Mouse (Mus musculus) midbrain, embryonic 14.5 days (tissue): Measurements from ENCODE around the gene Ptges2. TPM values are rescaled to one million over a fixed set of nuclear protein-coding genes. Genes with fewer than 3 reads are reported as not detected.

ENCODE experiments used
- ATAC-seq: fragments of 200-750 bp; cut with Nextera tagmentation; 2 replicates; pipeline ENCODE4 v1.8.0; 2017; ENCODE audit warnings: moderate number of reproducible peaks, moderate library complexity; ENCODE audit not compliant: low FRiP score, low TSS enrichment
- DNase-seq: peaks from one replicate; pipeline ENCODE4 v3.0.0-alpha.2; 2015
- H3K27ac ChIP-seq: fragments of 300-500 bp; sonication (generic); replicated peaks from 2 replicates; pipeline ENCODE4 v1.5.1; 2014; ENCODE audit warnings: mild to moderate bottlenecking, low read depth, low read length, moderate library complexity
- H3K27me3 ChIP-seq: fragments of 300-500 bp; sonication (generic); 2 replicates; pipeline ENCODE4 v1.6.1; 2014; ENCODE audit warnings: low read length, control low read depth, mixed read lengths; ENCODE audit not compliant: control insufficient read depth, insufficient read depth
- H3K36me3 ChIP-seq: fragments of 300-500 bp; sonication (generic); 2 replicates; pipeline ENCODE4 v1.6.1; 2014; ENCODE audit warnings: low read length, control low read depth; ENCODE audit not compliant: control insufficient read depth, insufficient read depth
- H3K4me1 ChIP-seq: fragments of 300-500 bp; sonication (generic); 2 replicates; pipeline ENCODE4 v1.6.1; 2014; ENCODE audit warnings: mild to moderate bottlenecking, antibody characterized with exemption, low read length, control low read depth; ENCODE audit not compliant: control insufficient read depth, insufficient read depth
- H3K4me2 ChIP-seq: fragments of 300-500 bp; sonication (generic); 2 replicates; pipeline ENCODE4 v1.6.1; 2014; ENCODE audit warnings: mild to moderate bottlenecking, low read length, moderate library complexity
- H3K4me3 ChIP-seq: fragments of 300-500 bp; sonication (generic); replicated peaks from 2 replicates; pipeline ENCODE4 v1.5.1; 2014; ENCODE audit warnings: low read depth, low read length
- H3K9ac ChIP-seq: fragments of 300-500 bp; sonication (generic); replicated peaks from 2 replicates; pipeline ENCODE4 v1.6.1; 2014; ENCODE audit warnings: mild to moderate bottlenecking, low read length, moderate library complexity
- H3K9me3 ChIP-seq: fragments of 300-500 bp; sonication (generic); 2 replicates; pipeline ENCODE4 v1.6.1; 2016; ENCODE audit warnings: low read length, control low read depth, mixed read lengths; ENCODE audit not compliant: control insufficient read depth
- WGBS: fragments of 180-500 bp; shearing (Covaris S2); extraction: QIAGEN DNeasy Blood & Tissue Kit; methylation state at CpG from one replicate; pipeline ENCODE4 v1.1.7; 2014; 5-methylcytosine and 5-hydroxymethylcytosine counted together
- polyA plus RNA-seq: library from polyadenylated mRNA; unstranded; fragments of >200 nt; fragmentation: Nextera tagmentation; extraction: Ambion mirVana; gene quantifications from 2 replicates; pipeline ENCODE4 v1.2.1, GENCODE M21; 2014

Ptges2 gene
- polyA plus RNA-seq, 1 experiment from 2014 or later: 46.2 TPM

DNA sequence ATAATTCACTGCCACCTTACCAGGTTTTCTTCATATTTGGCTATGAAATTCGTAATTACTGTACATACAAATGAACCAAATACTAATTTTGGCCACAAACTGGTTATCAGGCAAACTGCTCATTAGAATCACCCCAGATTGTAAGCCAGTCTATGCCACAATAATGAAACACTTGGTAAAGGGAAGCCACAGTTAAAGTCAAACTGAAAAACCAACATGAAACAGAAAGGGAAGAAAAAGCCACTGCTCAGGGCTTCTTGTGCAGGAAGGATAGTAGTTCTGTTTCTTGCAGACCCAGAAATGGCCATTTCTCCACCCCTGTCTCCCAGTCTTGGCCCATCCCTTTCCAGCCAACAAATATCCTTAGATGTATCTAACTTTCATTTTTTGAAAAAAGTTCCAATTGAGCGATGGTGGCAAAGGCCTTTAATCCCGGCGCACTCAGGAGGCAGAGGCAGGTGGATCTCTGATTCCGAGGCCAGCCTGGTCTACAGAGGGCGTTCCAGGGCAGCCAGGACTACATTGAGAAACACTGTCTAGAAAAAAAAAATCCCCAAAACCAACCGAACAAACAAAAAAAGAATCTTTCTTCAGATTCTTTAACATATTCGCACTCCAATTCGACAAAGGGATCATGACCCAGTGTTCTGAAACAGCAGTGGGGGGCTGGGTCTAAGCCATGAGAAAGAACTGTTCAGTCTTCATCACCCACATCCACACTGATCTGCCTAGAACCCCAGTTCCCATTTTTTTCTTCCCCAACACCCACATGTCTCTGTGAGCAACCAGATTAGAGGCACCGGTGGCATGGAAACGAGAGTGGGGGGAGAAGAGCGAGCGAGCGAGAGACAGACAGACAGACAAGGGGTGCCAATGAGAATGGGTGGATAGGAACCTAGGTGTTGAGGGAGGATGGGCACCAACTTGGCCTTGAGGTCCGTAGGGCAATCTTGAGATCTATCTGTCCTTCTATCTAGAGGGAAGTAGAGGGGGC lies 54.4 kb downstream of the Ptges2 start, which contains the start of gene Naif1:
Gene Naif1 (plus strand): TSS at position 697 of the 994 bp plus-strand sequence.
- H3K4me1 ChIP-seq: peaks cover 25% of the 10 kb centered on the region
- peak within 1 kb of the TSS; percentile 75 for H3K9ac ChIP-seq
- H3K4me2 ChIP-seq: peak within 1 kb of the TSS; percentile 78
- WGBS: 84% methylated on average over 15 of the region's 15 CpGs
- peak within 1 kb of the TSS; percentile 79 for H3K4me3 ChIP-seq
- H3K36me3 ChIP-seq: 0 out of 2 replicates have a peak, but pooled peaks cover 4% of the 10 kb centered on the region
- ATAC-seq (no peak), DNase-seq (no peak)
- peak within 1 kb of the TSS; percentile 95 for H3K27ac ChIP-seq
- H3K9me3 ChIP-seq: no peaks in the 10 kb centered on the region
- no peaks in the 10 kb centered on the region for H3K27me3 ChIP-seq

GRCm38 (mm10) chr2:32450881-32451844 lies 55.5 kb downstream of the Ptges2 start, which contains the start of gene Slc25a25:
Gene Slc25a25, minus strand, starts transcription at chr2:32451445.
- H3K27ac ChIP-seq: peak within 1 kb of the TSS; percentile 95
- DNase-seq: peak; percentile 99
- no peaks in the 10 kb centered on the region for H3K9me3 ChIP-seq
- peak within 1 kb of the TSS; percentile 75 for H3K9ac ChIP-seq
- no peaks in the 10 kb centered on the region for H3K36me3 ChIP-seq
- no peaks in the 10 kb centered on the region for H3K27me3 ChIP-seq
- H3K4me3 ChIP-seq: peak within 1 kb of the TSS; percentile 79
- H3K4me2 ChIP-seq: peak within 1 kb of the TSS; percentile 78
- WGBS: under 1% methylated on average over 103 of the region's 103 CpGs
- ATAC-seq: peak; percentile 91
- H3K4me1 ChIP-seq: peaks cover 25% of the 10 kb centered on the region

- Histone ChIP-seq H3K4me1 (peaks cover 25% of the 10 kb centered on the region), H3K27me3 (no peaks in the 10 kb centered on the region), H3K9ac (peak overlapping the region; percentile 54), H3K9me3 (no peaks in the 10 kb centered on the region), H3K4me3 (peak overlapping the region; percentile 79), H3K4me2 (peak overlapping the region; percentile 78), H3K27ac (peak overlapping the region; percentile 95), H3K36me3 (no peaks in the 10 kb centered on the region)
- ATAC-seq (peak; percentile 96), DNase-seq (peak; percentile 99)
- WGBS: under 1% methylated on average over 25 of the region's 25 CpGs
These were observed 56.2 kb downstream of the Ptges2 start for GRCm38 (mm10) chr2:32451870-32452372.

- Histone ChIP-seq H3K4me3 (peak overlapping the region; percentile 79), H3K36me3 (no peaks in the 10 kb centered on the region), H3K4me2 (peak overlapping the region; percentile 78), H3K27me3 (no peaks in the 10 kb centered on the region), H3K9ac (peak overlapping the region; percentile 23; the same call in 1 of the 2 replicates), H3K9me3 (no peaks in the 10 kb centered on the region), H3K4me1 (peaks cover 25% of the 10 kb centered on the region), H3K27ac (peak overlapping the region; percentile 95)
- ATAC-seq: no peak
- DNase-seq: no peak
- 96% methylated on average over 16 of the region's 16 CpGs for WGBS
These were observed 56.8 kb downstream of the Ptges2 start for GRCm38 (mm10) chr2:32452441-32452971.

- H3K4me2 ChIP-seq: no peak overlapping the region
- WGBS: 89% methylated on average over 5 of the region's 5 CpGs
These were observed 58.1 kb downstream of the Ptges2 start for GRCm38 (mm10) chr2:32453641-32454303.

GRCm38 (mm10) chr2:32454633-32455032 lies 58.9 kb downstream of the Ptges2 start:
- DNase-seq (no peak), ATAC-seq (no peak)
- Histone ChIP-seq H3K9me3 (no peaks in the 10 kb centered on the region), H3K27me3 (no peaks in the 10 kb centered on the region), H3K36me3 (no peaks in the 10 kb centered on the region), H3K4me3 (no peak overlapping the region), H3K4me1 (peaks cover 23% of the 10 kb centered on the region), H3K27ac (no peak overlapping the region), H3K9ac (no peak overlapping the region), H3K4me2 (no peak overlapping the region)
- 92% methylated on average over 10 of the region's 10 CpGs for WGBS

More at GRCm38 (mm10) chr2:32453641-32454303, 58.1 kb downstream of the Ptges2 start:
- Histone ChIP-seq H3K36me3 (no peaks in the 10 kb centered on the region), H3K27me3 (no peaks in the 10 kb centered on the region), H3K9me3 (no peaks in the 10 kb centered on the region), H3K4me3 (no peak overlapping the region), H3K27ac (no peak overlapping the region), H3K4me1 (peaks cover 25% of the 10 kb centered on the region), H3K9ac (no peak overlapping the region)
- DNase-seq (no peak), ATAC-seq (no peak)

- Histone ChIP-seq H3K36me3 (no peaks in the 10 kb centered on the region), H3K9me3 (no peaks in the 10 kb centered on the region), H3K4me2 (no peak overlapping the region), H3K4me3 (no peak overlapping the region), H3K4me1 (peaks cover 18% of the 10 kb centered on the region), H3K27ac (no peak overlapping the region), H3K27me3 (no peaks in the 10 kb centered on the region), H3K9ac (no peak overlapping the region)
- no peak for DNase-seq
- ATAC-seq: no peak
- WGBS: 95% methylated on average over 8 of the region's 8 CpGs
These were observed 59.4 kb downstream of the Ptges2 start for GRCm38 (mm10) chr2:32455101-32455500.
